Mouse (Mus musculus): ENCODE measurements around the gene Olfr569. TPM values are rescaled to one million over a fixed set of nuclear protein-coding genes. Genes with fewer than 3 reads are reported as not detected.

Gene Olfr569
- polyA plus RNA-seq, 1 experiment from 2014 or later: not detected

- no peak overlapping the region for H3K9ac ChIP-seq (ENCODE audit: low read depth, low read length)
- no peaks in the 10 kb centered on the region for H3K9me3 ChIP-seq (ENCODE audit: control insufficient read depth)
- H3K36me3 ChIP-seq (ENCODE audit: control insufficient read depth, insufficient read depth): no peaks in the 10 kb centered on the region
- no peaks in the 10 kb centered on the region for H3K4me1 ChIP-seq (replicated peaks; ENCODE audit: control insufficient read depth, insufficient read depth, low read length)
- no peak overlapping the region for H3K27ac ChIP-seq (ENCODE audit: low read depth, low read length)
- no peaks in the 10 kb centered on the region for H3K27me3 ChIP-seq (replicated peaks; ENCODE audit: control insufficient read depth, insufficient read depth, low read length)
- no peak overlapping the region for H3K4me3 ChIP-seq (ENCODE audit: low read depth, low read length)
- no peak for ATAC-seq
- no peak for TF ChIP-seq CTCF (IDR thresholded peaks at IDR 0.05; ENCODE audit: low read depth)
- 20% methylated on average over 1 of the region's 1 CpGs for WGBS
- no peak overlapping the region for H3K4me2 ChIP-seq (replicated peaks; ENCODE audit: low read depth)
These were observed 24.6 kb upstream of the Olfr569 start for GRCm38 (mm10) chr7:102915261-102915660.

GRCm38 (mm10) chr7:102876822-102877221 lies 13.9 kb downstream of the Olfr569 start, which contains the start of gene Olfr568:
Olfr568 (plus strand) TSS chr7:102877122.
- no peak within 1 kb of the TSS for H3K27ac ChIP-seq (ENCODE audit: low read depth, low read length)
- no peak within 1 kb of the TSS for H3K9ac ChIP-seq (ENCODE audit: low read depth, low read length)
- H3K4me3 ChIP-seq (ENCODE audit: low read depth, low read length): no peak within 1 kb of the TSS
- ATAC-seq: no peak
- H3K4me1 ChIP-seq (replicated peaks; ENCODE audit: control insufficient read depth, insufficient read depth, low read length): no peaks in the 10 kb centered on the region
- no peaks in the 10 kb centered on the region for H3K36me3 ChIP-seq (ENCODE audit: control insufficient read depth, insufficient read depth)
- no peaks in the 10 kb centered on the region for H3K9me3 ChIP-seq (ENCODE audit: control insufficient read depth)
- H3K27me3 ChIP-seq (replicated peaks; ENCODE audit: control insufficient read depth, insufficient read depth, low read length): no peaks in the 10 kb centered on the region
- TF ChIP-seq CTCF (IDR thresholded peaks at IDR 0.05; ENCODE audit: low read depth): no peak
- H3K4me2 ChIP-seq (replicated peaks; ENCODE audit: low read depth): no peak within 1 kb of the TSS

GRCm38 (mm10) chr7:102858665-102859064 lies 32.0 kb downstream of the Olfr569 start, which contains the start of gene Olfr566:
Olfr566 (minus strand) TSS chr7:102858765.
- no peaks in the 10 kb centered on the region for H3K27me3 ChIP-seq (replicated peaks; ENCODE audit: control insufficient read depth, insufficient read depth, low read length)
- no peak within 1 kb of the TSS for H3K4me3 ChIP-seq (ENCODE audit: low read depth, low read length)
- no peaks in the 10 kb centered on the region for H3K4me1 ChIP-seq (replicated peaks; ENCODE audit: control insufficient read depth, insufficient read depth, low read length)
- H3K36me3 ChIP-seq (ENCODE audit: control insufficient read depth, insufficient read depth): no peaks in the 10 kb centered on the region
- no peak within 1 kb of the TSS for H3K4me2 ChIP-seq (replicated peaks; ENCODE audit: low read depth)
- H3K9ac ChIP-seq (ENCODE audit: low read depth, low read length): no peak within 1 kb of the TSS
- ATAC-seq: no peak
- no peaks in the 10 kb centered on the region for H3K9me3 ChIP-seq (ENCODE audit: control insufficient read depth)
- no peak within 1 kb of the TSS for H3K27ac ChIP-seq (ENCODE audit: low read depth, low read length)
- no peak for TF ChIP-seq CTCF (IDR thresholded peaks at IDR 0.05; ENCODE audit: low read depth)
- 67% methylated on average over 1 of the region's 1 CpGs for WGBS

- Histone ChIP-seq H3K4me1 (replicated peaks; ENCODE audit: control insufficient read depth, insufficient read depth, low read length) (no peaks in the 10 kb centered on the region), H3K9me3 (ENCODE audit: control insufficient read depth) (no peaks in the 10 kb centered on the region), H3K36me3 (ENCODE audit: control insufficient read depth, insufficient read depth) (no peaks in the 10 kb centered on the region), H3K27ac (ENCODE audit: low read depth, low read length) (no peak overlapping the region), H3K4me3 (ENCODE audit: low read depth, low read length) (no peak overlapping the region), H3K4me2 (replicated peaks; ENCODE audit: low read depth) (no peak overlapping the region), H3K27me3 (replicated peaks; ENCODE audit: control insufficient read depth, insufficient read depth, low read length) (no peaks in the 10 kb centered on the region), H3K9ac (ENCODE audit: low read depth, low read length) (no peak overlapping the region)
- ATAC-seq: no peak
- no peak for TF ChIP-seq CTCF (IDR thresholded peaks at IDR 0.05; ENCODE audit: low read depth)
These were observed 34.9 kb downstream of the Olfr569 start for GRCm38 (mm10) chr7:102855807-102856206.

Other genes starting within 250 kb of the Olfr569 start
- not detected in 2 replicates for gene Olfr555, start 232.1 kb downstream of the Olfr569 start, polyA plus RNA-seq (2015; fragmentation: Nextera tagmentation; extraction: Ambion mirVana)
- not detected in 2 replicates for gene Olfr556, start 226.0 kb downstream of the Olfr569 start, polyA plus RNA-seq (2015; fragmentation: Nextera tagmentation; extraction: Ambion mirVana)
- 3.6 and 4.3 TPM in 2 replicates for gene Trim68, start 203.6 kb downstream of the Olfr569 start, polyA plus RNA-seq (2015; fragmentation: Nextera tagmentation; extraction: Ambion mirVana)
- not detected in 2 replicates for gene Olfr557, start 195.0 kb downstream of the Olfr569 start, polyA plus RNA-seq (2015; fragmentation: Nextera tagmentation; extraction: Ambion mirVana)
- 0.38 and 0.48 TPM in 2 replicates for gene Olfr558, start 188.7 kb downstream of the Olfr569 start, polyA plus RNA-seq (2015; fragmentation: Nextera tagmentation; extraction: Ambion mirVana)
- gene Olfr33, start 171.8 kb downstream of the Olfr569 start, polyA plus RNA-seq (2015; fragmentation: Nextera tagmentation; extraction: Ambion mirVana): not detected in 2 replicates
- not detected in 2 replicates for gene Olfr559, start 163.4 kb downstream of the Olfr569 start, polyA plus RNA-seq (2015; fragmentation: Nextera tagmentation; extraction: Ambion mirVana)
- gene Olfr560, start 131.5 kb downstream of the Olfr569 start, polyA plus RNA-seq (2015; fragmentation: Nextera tagmentation; extraction: Ambion mirVana): not detected in 2 replicates
- gene Olfr78, start 131.4 kb downstream of the Olfr569 start, polyA plus RNA-seq (2015; fragmentation: Nextera tagmentation; extraction: Ambion mirVana): 0.12 and 0.23 TPM in 2 replicates
- gene Olfr561, start 119.7 kb downstream of the Olfr569 start, polyA plus RNA-seq (2015; fragmentation: Nextera tagmentation; extraction: Ambion mirVana): not detected in 2 replicates
- gene Olfr564, start 87.4 kb downstream of the Olfr569 start, polyA plus RNA-seq (2015; fragmentation: Nextera tagmentation; extraction: Ambion mirVana): not detected in 2 replicates
- gene Olfr566, start 32.1 kb downstream of the Olfr569 start, polyA plus RNA-seq (2015; fragmentation: Nextera tagmentation; extraction: Ambion mirVana): not detected in 2 replicates
- not detected in 2 replicates for gene Olfr568, start 13.8 kb downstream of the Olfr569 start, polyA plus RNA-seq (2015; fragmentation: Nextera tagmentation; extraction: Ambion mirVana)
- not detected in 2 replicates for gene Olfr570, start 3.7 kb upstream of the Olfr569 start, polyA plus RNA-seq (2015; fragmentation: Nextera tagmentation; extraction: Ambion mirVana)
- gene Olfr571, start 26.7 kb upstream of the Olfr569 start, polyA plus RNA-seq (2015; fragmentation: Nextera tagmentation; extraction: Ambion mirVana): not detected in 2 replicates
- gene Olfr572, start 33.5 kb upstream of the Olfr569 start, polyA plus RNA-seq (2015; fragmentation: Nextera tagmentation; extraction: Ambion mirVana): not detected in 2 replicates
- not detected in 2 replicates for gene Olfr573-ps1, start 51.7 kb upstream of the Olfr569 start, polyA plus RNA-seq (2015; fragmentation: Nextera tagmentation; extraction: Ambion mirVana)
- gene Olfr574, start 57.6 kb upstream of the Olfr569 start, polyA plus RNA-seq (2015; fragmentation: Nextera tagmentation; extraction: Ambion mirVana): not detected in 2 replicates
- gene Olfr575, start 67.9 kb upstream of the Olfr569 start, polyA plus RNA-seq (2015; fragmentation: Nextera tagmentation; extraction: Ambion mirVana): not detected in 2 replicates
- not detected in 2 replicates for gene Olfr576, start 71.8 kb upstream of the Olfr569 start, polyA plus RNA-seq (2015; fragmentation: Nextera tagmentation; extraction: Ambion mirVana)
- gene Olfr577, start 85.1 kb upstream of the Olfr569 start, polyA plus RNA-seq (2015; fragmentation: Nextera tagmentation; extraction: Ambion mirVana): not detected in 2 replicates
- gene Olfr578, start 98.4 kb upstream of the Olfr569 start, polyA plus RNA-seq (2015; fragmentation: Nextera tagmentation; extraction: Ambion mirVana): not detected in 2 replicates
- gene Olfr582, start 147.1 kb upstream of the Olfr569 start, polyA plus RNA-seq (2015; fragmentation: Nextera tagmentation; extraction: Ambion mirVana): not detected in 2 replicates
- gene Olfr583, start 160.4 kb upstream of the Olfr569 start, polyA plus RNA-seq (2015; fragmentation: Nextera tagmentation; extraction: Ambion mirVana): not detected in 2 replicates
- not detected in 2 replicates for gene Olfr584, start 191.0 kb upstream of the Olfr569 start, polyA plus RNA-seq (2015; fragmentation: Nextera tagmentation; extraction: Ambion mirVana)
- not detected in 2 replicates for gene Olfr585, start 206.8 kb upstream of the Olfr569 start, polyA plus RNA-seq (2015; fragmentation: Nextera tagmentation; extraction: Ambion mirVana)
- gene Olfr586, start 234.8 kb upstream of the Olfr569 start, polyA plus RNA-seq (2015; fragmentation: Nextera tagmentation; extraction: Ambion mirVana): not detected in 2 replicates
- gene Olfr588-ps1, start 250.0 kb upstream of the Olfr569 start, polyA plus RNA-seq (2015; fragmentation: Nextera tagmentation; extraction: Ambion mirVana): not detected in 2 replicates

All from intestine, postnatal 0 days (tissue).